20 mouse cellular contexts compared by ENCODE assay signal in genomic region chr9:13313923-13314322, GRCm38 (mm10).
"Had no signal": no experiment of that assay in that cellular context is flagged by ENCODE, and none has a peak within 500 bp of the region (broad histone marks: within the 10 kb centered on the region; RNA-seq: fewer than 3 reads in every experiment).

No protein-coding gene starts in this region.

- H3K27ac ChIP-seq: limb, embryonic 12.5 days; limb, embryonic 15.5 days; liver, embryonic 14.5 days; neural tube, embryonic 12.5 days; neural tube, embryonic 15.5 days; stomach, embryonic 15.5 days had no signal

- H3K4me2 ChIP-seq: limb, embryonic 12.5 days; limb, embryonic 15.5 days; liver, embryonic 11.5 days; lung, embryonic 14.5 days; midbrain, embryonic 11.5 days; neural tube, embryonic 12.5 days; neural tube, embryonic 15.5 days; stomach, embryonic 15.5 days had no signal

- ATAC-seq: liver, postnatal 0 days; lung, postnatal 0 days had no signal

- H3K4me1 ChIP-seq: stomach, embryonic 15.5 days had no signal

- H3K27me3 ChIP-seq: limb, embryonic 12.5 days; limb, embryonic 15.5 days; neural tube, embryonic 12.5 days; neural tube, embryonic 15.5 days; stomach, embryonic 15.5 days had no signal

- H3K9ac ChIP-seq: limb, embryonic 12.5 days; limb, embryonic 15.5 days; liver, embryonic 14.5 days; liver, postnatal 0 days; lung, embryonic 14.5 days; neural tube, embryonic 12.5 days; neural tube, embryonic 15.5 days; stomach, embryonic 15.5 days had no signal

- H3K9me3 ChIP-seq: limb, embryonic 12.5 days; limb, embryonic 15.5 days; neural tube, embryonic 12.5 days; neural tube, embryonic 15.5 days; stomach, embryonic 15.5 days had no signal

- H3K36me3 ChIP-seq: limb, embryonic 12.5 days; limb, embryonic 15.5 days; neural tube, embryonic 12.5 days; neural tube, embryonic 15.5 days; stomach, embryonic 15.5 days had no signal

- DNase-seq: kidney, adult 18-20 months; kidney, adult 9 months; kidney, postnatal 25 days; left cerebral cortex, postnatal 4 days; liver, postnatal 0 days; lung, embryonic 14.5 days; midbrain, embryonic 14.5 days; right cerebral cortex, adult 18-20 months; right cerebral cortex, postnatal 14 days; right cerebral cortex, postnatal 4 days; thymus, postnatal 25 days had no signal

- H3K4me3 ChIP-seq: limb, embryonic 12.5 days; limb, embryonic 15.5 days; neural tube, embryonic 12.5 days; neural tube, embryonic 15.5 days; stomach, embryonic 15.5 days had no signal
